Mouse (Mus musculus) spleen, adult 2 months (tissue): ENCODE results near the gene Gm21885.

Experiments used
- CTCF ChIP-seq: fragments of 200-500 bp; IDR thresholded peaks from 2 replicates; pipeline ENCODE4 v1.5.1; 2011; ENCODE audit warnings: mild to moderate bottlenecking, inconsistent platforms; ENCODE audit not compliant: insufficient read depth, insufficient read length, insufficient replicate concordance; ENCODE audit errors: extremely low read depth
- POLR2A ChIP-seq: fragments of 200-500 bp; IDR thresholded peaks from 2 replicates; pipeline ENCODE4 v1.6.1; 2011; ENCODE audit warnings: low read depth, low read length, inconsistent platforms

GRCm38 (mm10) chr11:94320969-94321930, 39.6 kb downstream of the Gm21885 start:
- TF ChIP-seq POLR2A (no peak), CTCF (no peak)
